Mouse (Mus musculus): ENCODE measurements around the gene Ak8. TPM values are rescaled to one million over a fixed set of nuclear protein-coding genes. Genes with fewer than 3 reads are reported as not detected.

The Ak8 gene
- polyA plus RNA-seq, 1 experiment from 2014 or later, result 1.3 TPM

DNA sequence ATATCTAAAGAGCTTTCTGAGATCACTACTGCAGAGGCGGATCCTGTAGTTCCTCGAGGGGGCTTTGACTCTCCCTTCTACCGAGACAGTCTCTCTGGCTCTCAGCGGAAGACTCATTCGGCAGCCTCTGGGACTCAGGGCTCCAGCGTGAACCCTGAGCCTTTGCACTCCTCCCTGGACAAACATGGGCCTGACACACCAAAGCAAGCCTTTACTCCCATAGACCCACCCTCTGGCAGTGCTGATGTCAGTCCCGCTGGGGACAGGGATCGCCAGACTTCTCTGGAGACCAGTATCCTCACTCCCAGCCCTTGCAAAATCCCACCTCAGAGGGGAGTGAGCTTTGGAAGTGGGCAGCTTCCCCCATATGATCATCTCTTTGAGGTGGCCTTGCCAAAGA, 24.0 kb upstream of the Ak8 start:
- Histone ChIP-seq H3K27ac (ENCODE audit: low read depth) (no peak overlapping the region), H3K36me3 (ENCODE audit: control insufficient read depth, insufficient read depth, low read length) (peaks cover 89% of the 10 kb centered on the region)
- ATAC-seq (replicated peaks; ENCODE audit: low FRiP score, low TSS enrichment, low read depth), result no peak

DNA sequence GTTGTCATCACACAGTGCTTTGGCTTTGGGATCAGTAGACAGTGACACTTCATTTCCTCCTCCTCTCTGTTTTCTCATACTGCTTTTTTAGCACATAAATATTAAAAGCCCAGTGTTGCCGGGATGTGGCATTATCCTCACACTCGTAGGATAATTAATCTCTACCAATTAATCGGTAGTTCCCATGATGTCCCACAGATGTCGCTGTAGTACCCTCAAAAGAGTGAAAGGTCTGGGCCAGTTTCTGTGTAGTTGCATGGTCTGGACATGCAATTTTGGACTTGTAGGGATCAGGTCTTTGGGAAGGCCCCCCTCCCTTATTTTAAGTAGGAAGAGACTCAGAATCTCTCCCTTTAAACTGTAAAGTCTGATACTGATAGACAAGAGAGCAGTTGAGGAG, 19.3 kb upstream of the Ak8 start:
- Histone ChIP-seq H3K9ac (ENCODE audit: low read length) (no peak overlapping the region), H3K4me3 (ENCODE audit: low read depth, low read length) (no peak overlapping the region), H3K27me3 (replicated peaks; ENCODE audit: control insufficient read depth, insufficient read depth, low read length) (no peaks in the 10 kb centered on the region), H3K4me1 (replicated peaks; ENCODE audit: control insufficient read depth, insufficient read depth, low read length) (no peaks in the 10 kb centered on the region), H3K4me2 (ENCODE audit: low read length) (no peak overlapping the region), H3K9me3 (ENCODE audit: control insufficient read depth, low read length) (no peaks in the 10 kb centered on the region), H3K27ac (ENCODE audit: low read depth) (no peak overlapping the region), H3K36me3 (ENCODE audit: control insufficient read depth, insufficient read depth, low read length) (peaks cover 90% of the 10 kb centered on the region)
- ATAC-seq (replicated peaks; ENCODE audit: low FRiP score, low TSS enrichment, low read depth), result no peak
- DNase-seq (ENCODE audit: low spot score), result no peak
- WGBS, result 42% methylated on average over 4 of the region's 4 CpGs

More for the DNA sequence above, 24.0 kb upstream of the Ak8 start:
- Histone ChIP-seq H3K4me2 (ENCODE audit: low read length) (no peak overlapping the region), H3K9ac (ENCODE audit: low read length) (no peak overlapping the region), H3K27me3 (replicated peaks; ENCODE audit: control insufficient read depth, insufficient read depth, low read length) (no peaks in the 10 kb centered on the region), H3K4me1 (replicated peaks; ENCODE audit: control insufficient read depth, insufficient read depth, low read length) (no peaks in the 10 kb centered on the region), H3K9me3 (ENCODE audit: control insufficient read depth, low read length) (no peaks in the 10 kb centered on the region), H3K4me3 (ENCODE audit: low read depth, low read length) (no peak overlapping the region)
- no peak for DNase-seq (ENCODE audit: low spot score)
- WGBS, result 88% methylated on average over 8 of the region's 8 CpGs

DNA sequence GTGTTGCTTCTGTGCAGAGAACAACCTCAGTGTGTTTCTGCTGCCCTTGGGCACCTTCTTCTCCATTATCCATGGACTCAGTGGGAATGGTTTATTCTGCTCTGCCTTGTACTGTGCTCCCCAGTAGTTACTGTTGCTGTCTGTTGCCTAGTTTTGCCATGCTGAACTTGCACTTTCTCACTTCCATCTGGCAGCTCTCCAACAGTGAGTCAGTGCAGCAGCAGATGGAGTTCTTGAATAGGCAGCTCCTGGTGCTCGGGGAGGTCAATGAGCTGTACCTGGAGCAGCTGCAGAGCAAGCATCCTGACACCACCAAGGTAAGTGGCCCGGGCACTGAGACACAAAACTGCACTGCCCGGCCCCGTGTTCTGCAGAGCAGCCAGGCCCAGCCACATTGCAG, 18.2 kb upstream of the Ak8 start:
- H3K9ac ChIP-seq (ENCODE audit: low read length), result no peak overlapping the region
- H3K27me3 ChIP-seq (replicated peaks; ENCODE audit: control insufficient read depth, insufficient read depth, low read length), result no peaks in the 10 kb centered on the region
- no peaks in the 10 kb centered on the region for H3K4me1 ChIP-seq (replicated peaks; ENCODE audit: control insufficient read depth, insufficient read depth, low read length)
- H3K27ac ChIP-seq (ENCODE audit: low read depth), result no peak overlapping the region
- H3K4me3 ChIP-seq (ENCODE audit: low read depth, low read length), result no peak overlapping the region
- no peaks in the 10 kb centered on the region for H3K9me3 ChIP-seq (ENCODE audit: control insufficient read depth, low read length)
- WGBS, result 88% methylated on average over 4 of the region's 4 CpGs
- peaks cover 90% of the 10 kb centered on the region for H3K36me3 ChIP-seq (ENCODE audit: control insufficient read depth, insufficient read depth, low read length)
- DNase-seq (ENCODE audit: low spot score), result no peak
- H3K4me2 ChIP-seq (ENCODE audit: low read length), result no peak overlapping the region
- no peak for ATAC-seq (replicated peaks; ENCODE audit: low FRiP score, low TSS enrichment, low read depth)

DNA sequence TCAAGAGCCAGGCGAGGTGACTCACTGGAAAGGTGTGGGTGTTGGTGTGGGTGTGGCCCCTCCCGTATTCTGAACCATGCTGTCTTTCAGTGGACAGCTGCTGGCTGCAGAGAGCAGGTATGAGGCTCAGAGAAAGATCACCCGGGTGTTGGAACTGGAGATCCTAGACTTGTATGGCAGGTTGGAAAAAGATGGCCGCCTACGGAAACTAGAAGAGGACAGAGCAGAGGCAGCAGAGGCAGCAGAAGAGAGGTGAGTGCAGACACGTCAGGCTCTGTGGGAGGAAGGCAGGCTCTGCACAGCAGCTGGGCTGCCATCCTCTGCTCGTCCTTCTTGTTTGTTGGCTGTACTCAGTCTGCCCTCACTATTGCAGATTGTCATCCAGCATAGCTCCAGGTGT, 14.1 kb upstream of the Ak8 start:
- H3K9me3 ChIP-seq (ENCODE audit: control insufficient read depth, low read length), result no peaks in the 10 kb centered on the region
- no peak overlapping the region for H3K27ac ChIP-seq (ENCODE audit: low read depth)
- H3K4me2 ChIP-seq (ENCODE audit: low read length), result no peak overlapping the region
- H3K36me3 ChIP-seq (ENCODE audit: control insufficient read depth, insufficient read depth, low read length), result peaks cover 67% of the 10 kb centered on the region
- H3K4me3 ChIP-seq (ENCODE audit: low read depth, low read length), result no peak overlapping the region
- no peaks in the 10 kb centered on the region for H3K4me1 ChIP-seq (replicated peaks; ENCODE audit: control insufficient read depth, insufficient read depth, low read length)
- H3K27me3 ChIP-seq (replicated peaks; ENCODE audit: control insufficient read depth, insufficient read depth, low read length), result no peaks in the 10 kb centered on the region
- 85% methylated on average over 7 of the region's 7 CpGs for WGBS
- no peak for DNase-seq (ENCODE audit: low spot score)
- ATAC-seq (replicated peaks; ENCODE audit: low FRiP score, low TSS enrichment, low read depth), result no peak
- no peak overlapping the region for H3K9ac ChIP-seq (ENCODE audit: low read length)

DNA sequence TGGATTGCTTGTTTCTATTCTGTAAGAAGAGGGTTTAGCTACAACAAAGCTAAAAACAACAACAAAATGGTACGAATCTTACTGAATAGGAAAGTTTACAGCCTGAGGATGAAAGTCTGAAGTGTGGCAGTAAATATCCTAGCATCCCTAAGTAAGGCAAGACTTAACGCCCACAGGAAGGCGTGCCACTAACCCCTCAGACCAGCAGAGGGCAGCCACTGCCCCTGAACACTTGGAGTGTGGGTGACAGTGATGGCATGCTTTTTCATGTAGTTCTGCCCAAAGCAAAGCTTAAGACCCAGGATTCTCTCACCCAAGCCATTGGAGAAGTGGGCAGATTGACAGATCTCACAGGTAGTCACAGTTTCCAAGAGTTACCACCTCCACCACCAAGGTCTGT, 11.5 kb upstream of the Ak8 start:
- WGBS, result 42% methylated on average over 3 of the region's 3 CpGs
- H3K4me1 ChIP-seq (replicated peaks; ENCODE audit: control insufficient read depth, insufficient read depth, low read length), result no peaks in the 10 kb centered on the region
- peaks cover 44% of the 10 kb centered on the region for H3K36me3 ChIP-seq (ENCODE audit: control insufficient read depth, insufficient read depth, low read length)
- H3K4me2 ChIP-seq (ENCODE audit: low read length), result no peak overlapping the region
- H3K9ac ChIP-seq (ENCODE audit: low read length), result no peak overlapping the region
- ATAC-seq (replicated peaks; ENCODE audit: low FRiP score, low TSS enrichment, low read depth) (no peak), DNase-seq (ENCODE audit: low spot score) (peak; percentile 58)
- H3K27me3 ChIP-seq (replicated peaks; ENCODE audit: control insufficient read depth, insufficient read depth, low read length), result no peaks in the 10 kb centered on the region
- H3K4me3 ChIP-seq (ENCODE audit: low read depth, low read length), result no peak overlapping the region
- H3K9me3 ChIP-seq (ENCODE audit: control insufficient read depth, low read length), result no peaks in the 10 kb centered on the region
- H3K27ac ChIP-seq (ENCODE audit: low read depth), result no peak overlapping the region

DNA sequence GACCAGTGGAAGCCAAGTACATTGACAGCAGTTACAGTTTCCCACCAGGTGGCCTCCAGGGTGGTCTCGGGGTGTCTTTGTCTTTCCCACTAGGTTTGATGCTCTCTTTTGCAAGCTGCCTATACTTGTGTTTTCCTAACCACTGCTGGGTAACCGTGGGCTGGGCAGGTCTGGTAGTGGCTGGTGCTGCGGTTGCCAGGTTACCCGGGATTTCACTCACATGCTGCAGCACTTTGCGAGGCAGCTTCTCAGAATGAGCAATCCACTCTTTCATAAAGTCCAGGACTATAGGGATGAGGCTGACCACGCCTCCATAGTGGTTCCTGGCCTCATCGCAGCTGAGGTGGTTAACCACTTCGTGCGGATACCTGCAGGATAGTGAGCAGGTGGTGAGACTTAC, 7.3 kb upstream of the Ak8 start:
- H3K9me3 ChIP-seq (ENCODE audit: control insufficient read depth, low read length), result no peaks in the 10 kb centered on the region
- H3K9ac ChIP-seq (ENCODE audit: low read length), result no peak overlapping the region
- H3K36me3 ChIP-seq (ENCODE audit: control insufficient read depth, insufficient read depth, low read length), result peaks cover 3% of the 10 kb centered on the region
- H3K4me3 ChIP-seq (ENCODE audit: low read depth, low read length), result no peak overlapping the region
- H3K27me3 ChIP-seq (replicated peaks; ENCODE audit: control insufficient read depth, insufficient read depth, low read length), result no peaks in the 10 kb centered on the region
- DNase-seq (ENCODE audit: low spot score) (no peak), ATAC-seq (replicated peaks; ENCODE audit: low FRiP score, low TSS enrichment, low read depth) (no peak)
- no peak overlapping the region for H3K27ac ChIP-seq (ENCODE audit: low read depth)
- 76% methylated on average over 9 of the region's 9 CpGs for WGBS
- H3K4me2 ChIP-seq (ENCODE audit: low read length), result no peak overlapping the region
- no peaks in the 10 kb centered on the region for H3K4me1 ChIP-seq (replicated peaks; ENCODE audit: control insufficient read depth, insufficient read depth, low read length)

DNA sequence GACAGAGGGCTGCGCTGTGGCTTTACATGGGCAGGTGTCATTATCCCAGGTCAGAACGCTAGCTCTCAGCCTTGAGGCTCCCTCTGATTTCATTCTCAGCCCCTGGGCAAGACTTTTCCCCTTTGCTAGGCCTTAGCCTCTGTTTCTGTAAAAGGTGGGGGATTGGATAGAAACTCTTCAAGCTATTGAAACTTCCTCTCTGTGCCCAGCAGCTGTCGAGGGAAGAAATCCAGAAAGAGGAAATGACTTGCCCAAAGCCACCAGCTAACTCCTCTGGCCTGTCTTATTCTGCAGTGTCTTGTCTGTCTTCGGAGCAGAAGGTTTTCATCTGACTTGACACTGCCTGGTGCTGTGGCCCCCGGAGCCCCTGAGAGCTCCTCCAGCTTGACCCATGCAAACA, 1.4 kb upstream of the Ak8 start:
- Histone ChIP-seq H3K9me3 (ENCODE audit: control insufficient read depth, low read length) (no peaks in the 10 kb centered on the region), H3K27ac (ENCODE audit: low read depth) (no peak overlapping the region), H3K4me3 (ENCODE audit: low read depth, low read length) (no peak overlapping the region), H3K9ac (ENCODE audit: low read length) (no peak overlapping the region), H3K36me3 (ENCODE audit: control insufficient read depth, insufficient read depth, low read length) (no peaks in the 10 kb centered on the region), H3K4me1 (replicated peaks; ENCODE audit: control insufficient read depth, insufficient read depth, low read length) (peaks cover 12% of the 10 kb centered on the region), H3K4me2 (ENCODE audit: low read length) (no peak overlapping the region), H3K27me3 (replicated peaks; ENCODE audit: control insufficient read depth, insufficient read depth, low read length) (no peaks in the 10 kb centered on the region)
- WGBS, result 77% methylated on average over 5 of the region's 5 CpGs
- DNase-seq (ENCODE audit: low spot score) (no peak), ATAC-seq (replicated peaks; ENCODE audit: low FRiP score, low TSS enrichment, low read depth) (no peak)

DNA sequence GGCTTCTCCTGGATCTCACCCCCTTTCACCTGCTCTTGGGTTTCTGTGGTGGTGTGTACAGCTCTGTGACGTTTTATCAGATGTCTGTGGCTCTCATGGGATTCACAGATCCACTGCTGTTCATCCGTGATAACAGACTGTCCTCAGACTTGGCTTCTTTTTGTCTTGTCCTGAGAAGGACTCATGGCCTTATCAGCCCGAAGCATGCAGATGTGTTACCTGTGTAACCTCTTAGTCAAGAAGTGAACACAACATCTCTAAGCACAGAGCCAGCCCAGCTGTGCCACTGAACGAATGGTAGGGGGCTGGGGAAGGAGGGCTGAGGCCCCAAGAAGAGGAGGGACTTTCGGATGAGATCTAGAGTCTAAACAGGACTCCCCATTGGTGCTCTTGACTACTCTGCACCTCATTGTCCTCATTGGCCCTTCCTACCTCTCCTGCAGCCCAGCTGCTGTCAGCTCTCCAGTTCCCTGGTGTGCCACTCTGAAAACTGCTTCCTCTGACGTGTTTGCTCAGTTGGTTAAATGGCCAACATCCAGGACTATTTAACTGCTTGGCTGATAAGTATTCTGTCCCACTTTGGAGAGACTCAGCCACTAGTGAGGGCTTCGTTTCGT, 1.8 kb downstream of the Ak8 start:
- DNase-seq (ENCODE audit: low spot score) (no peak), ATAC-seq (replicated peaks; ENCODE audit: low FRiP score, low TSS enrichment, low read depth) (no peak)
- Histone ChIP-seq H3K27ac (ENCODE audit: low read depth) (no peak overlapping the region), H3K27me3 (replicated peaks; ENCODE audit: control insufficient read depth, insufficient read depth, low read length) (no peaks in the 10 kb centered on the region), H3K36me3 (ENCODE audit: control insufficient read depth, insufficient read depth, low read length) (no peaks in the 10 kb centered on the region), H3K4me3 (ENCODE audit: low read depth, low read length) (no peak overlapping the region), H3K9me3 (ENCODE audit: control insufficient read depth, low read length) (no peaks in the 10 kb centered on the region), H3K4me2 (ENCODE audit: low read length) (no peak overlapping the region), H3K9ac (ENCODE audit: low read length) (no peak overlapping the region), H3K4me1 (replicated peaks; ENCODE audit: control insufficient read depth, insufficient read depth, low read length) (peaks cover 12% of the 10 kb centered on the region)
- 68% methylated on average over 8 of the region's 8 CpGs for WGBS

DNA sequence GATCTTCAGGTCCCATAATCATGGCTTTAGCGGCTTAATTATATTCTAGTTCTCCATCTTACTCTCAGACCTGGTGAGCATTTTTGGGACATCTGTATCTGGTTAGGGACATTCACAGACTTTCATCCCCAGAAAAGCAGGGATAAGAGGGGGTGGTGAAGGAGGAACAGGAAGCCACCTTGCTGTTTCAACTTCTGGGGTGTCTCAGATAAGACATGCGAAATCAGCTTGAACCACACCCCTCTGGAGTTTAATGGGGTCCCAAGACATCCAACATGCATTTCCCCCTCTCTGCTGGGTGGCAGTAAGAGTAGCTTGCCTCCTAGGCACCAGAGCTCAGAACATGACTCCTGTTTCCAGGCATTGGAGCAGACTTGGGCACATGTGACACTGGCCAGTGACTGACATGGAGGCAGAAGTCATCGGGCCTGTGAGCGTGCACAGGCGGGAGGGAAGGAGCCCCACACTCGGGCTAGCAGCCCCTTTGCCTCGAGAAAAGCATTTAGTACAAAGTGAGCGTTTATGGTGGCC, 6.2 kb downstream of the Ak8 start:
- Histone ChIP-seq H3K9ac (ENCODE audit: low read length) (no peak overlapping the region), H3K27me3 (replicated peaks; ENCODE audit: control insufficient read depth, insufficient read depth, low read length) (no peaks in the 10 kb centered on the region), H3K4me3 (ENCODE audit: low read depth, low read length) (no peak overlapping the region), H3K9me3 (ENCODE audit: control insufficient read depth, low read length) (no peaks in the 10 kb centered on the region), H3K36me3 (ENCODE audit: control insufficient read depth, insufficient read depth, low read length) (no peaks in the 10 kb centered on the region), H3K4me2 (ENCODE audit: low read length) (no peak overlapping the region), H3K4me1 (replicated peaks; ENCODE audit: control insufficient read depth, insufficient read depth, low read length) (no peaks in the 10 kb centered on the region), H3K27ac (ENCODE audit: low read depth) (no peak overlapping the region)
- DNase-seq (ENCODE audit: low spot score) (no peak), ATAC-seq (replicated peaks; ENCODE audit: low FRiP score, low TSS enrichment, low read depth) (no peak)
- 65% methylated on average over 8 of the region's 8 CpGs for WGBS
